In genomic region chr11:77875847-77876759, GRCm38 (mm10) we compare ENCODE assay signal across 9 mouse cellular contexts. TPM values are rescaled to one million over a fixed set of nuclear protein-coding genes. Genes with fewer than 3 reads are reported as not detected.
DNase-seq lines count a peak whose midpoint lies in the region; ATAC-seq and TF ChIP-seq lines count a peak whose summit lies in the region.
"Had no signal": no experiment of that assay in that cellular context is flagged by ENCODE, and none has a peak within 500 bp of the region (broad histone marks: within the 10 kb centered on the region; RNA-seq: fewer than 3 reads in every experiment).

No protein-coding gene starts in this region.

- 0 out of 2 replicates have a peak, but pooled peaks have one; percentile 4 for ATAC-seq in forebrain, postnatal 0 days
- no peak for ATAC-seq in erythroid progenitor cell, adult 5-6 weeks (replicated peaks; ENCODE audit: low FRiP score, poor library complexity, severe bottlenecking)

- no peak for TF ChIP-seq CTCF in forebrain, postnatal 0 days (IDR thresholded peaks at IDR 0.05; ENCODE audit: low read depth)

- H3K27me3 ChIP-seq in forebrain, postnatal 0 days (ENCODE audit: insufficient read depth, low read length) = no peaks in the 10 kb centered on the region
- peaks cover 69% of the 10 kb centered on the region for H3K27me3 ChIP-seq in midbrain, embryonic 10.5 days (ENCODE audit: low read depth, poor library complexity, severe bottlenecking)

- no peak overlapping the region for H3K4me2 ChIP-seq in forebrain, postnatal 0 days (ENCODE audit: low read depth)

- DNase-seq in gastrocnemius, adult 18-20 months (ENCODE audit: low spot score) = peak; percentile 50
- DNase-seq in gastrocnemius, postnatal 14 days = no peak
- peak; percentile 30 for DNase-seq in R1 (ENCODE audit: low read depth, low spot score)
- DNase-seq in forebrain, postnatal 0 days = no peak
- no peak for DNase-seq in midbrain, embryonic 10.5 days (ENCODE audit: low spot score)
- DNase-seq in MN1 (ENCODE audit: low spot score) = no peak
- DNase-seq in right cerebral cortex, postnatal 25 days = no peak

- H3K4me3 ChIP-seq in forebrain, postnatal 0 days (ENCODE audit: low read depth, low read length) = no peak overlapping the region
- peak overlapping the region; percentile 19; the same call in 1 of the 2 replicates for H3K4me3 ChIP-seq in midbrain, embryonic 10.5 days

- no peak overlapping the region for H3K9ac ChIP-seq in forebrain, postnatal 0 days

- H3K36me3 ChIP-seq in forebrain, postnatal 0 days (ENCODE audit: insufficient read depth) = no peaks in the 10 kb centered on the region
- no peaks in the 10 kb centered on the region for H3K36me3 ChIP-seq in midbrain, embryonic 10.5 days

- no peaks in the 10 kb centered on the region for H3K9me3 ChIP-seq in forebrain, postnatal 0 days (ENCODE audit: low read length)
- H3K9me3 ChIP-seq in midbrain, embryonic 10.5 days (replicated peaks) = no peaks in the 10 kb centered on the region

- peak overlapping the region; percentile 81 for H3K27ac ChIP-seq in forebrain, postnatal 0 days (ENCODE audit: low read depth, low read length)
- H3K27ac ChIP-seq in midbrain, embryonic 10.5 days (replicated peaks) = peak overlapping the region; percentile 78

- intact Hi-C loops in gastrocnemius, postnatal 14 days (cut with DNase I; ENCODE audit: low total_unique reads) = no loop called here

- H3K4me1 ChIP-seq in forebrain, postnatal 0 days (ENCODE audit: insufficient read depth) = peaks cover 48% of the 10 kb centered on the region
- H3K4me1 ChIP-seq in midbrain, embryonic 10.5 days = peaks cover 51% of the 10 kb centered on the region

- 30% methylated on average over 26 of the region's 26 CpGs for WGBS in forebrain, postnatal 0 days
- 62% methylated on average over 26 of the region's 26 CpGs for WGBS in midbrain, embryonic 10.5 days

RNA-seq across cellular contexts. Expression of gene Pipox, which starts 17.8 kb away (rescaled TPM):
- total RNA-seq in gastrocnemius, adult 18-20 months (2021) = not detected
- under 1 TPM in 1 of 2 experiments, not detected in 1; 0.94 TPM for total RNA-seq in gastrocnemius, postnatal 14 days (2021)
- 3.8 and 6.8 TPM in 2 replicates for total RNA-seq in forebrain, postnatal 0 days (2014; rRNA removed)
- 3.7 and 4.2 TPM in 2 replicates for polyA plus RNA-seq in forebrain, postnatal 0 days (2015; fragmentation: Nextera tagmentation; extraction: Ambion mirVana)
- polyA plus RNA-seq in midbrain, embryonic 10.5 days (2016; fragmentation: Nextera tagmentation; extraction: Ambion mirVana) = 9.0 and 16.5 TPM in 2 replicates
- total RNA-seq in erythroid progenitor cell, adult 5-6 weeks (2015; ENCODE audit: low replicate concordance) = not detected in 2 replicates
- total RNA-seq in erythroid progenitor cell, adult 5-6 weeks (2017; ENCODE audit: low replicate concordance) = not detected in 2 replicates
- polyA plus RNA-seq: C2C12 had no signal

RNA-seq across cellular contexts. Expression of gene Sez6, which starts 54.5 kb away (rescaled TPM):
- under 1 TPM; 0.12 to 0.16 TPM for total RNA-seq in gastrocnemius, adult 18-20 months (2021)
- total RNA-seq in gastrocnemius, postnatal 14 days (2021) = under 1 TPM; 0.51 to 0.82 TPM
- 150 and 194 TPM in 2 replicates for total RNA-seq in forebrain, postnatal 0 days (2014; rRNA removed)
- polyA plus RNA-seq in forebrain, postnatal 0 days (2015; fragmentation: Nextera tagmentation; extraction: Ambion mirVana) = 183 and 214 TPM in 2 replicates
- polyA plus RNA-seq in midbrain, embryonic 10.5 days (2016; fragmentation: Nextera tagmentation; extraction: Ambion mirVana) = 3.5 and 7.1 TPM in 2 replicates
- total RNA-seq in erythroid progenitor cell, adult 5-6 weeks (2015; ENCODE audit: low replicate concordance) = not detected in 2 replicates
- not detected in 2 replicates for total RNA-seq in erythroid progenitor cell, adult 5-6 weeks (2017; ENCODE audit: low replicate concordance)
- polyA plus RNA-seq: C2C12 had no signal

Comparison
In these comparisons a context has a peak if more than half of its experiments do, and no peak if none do; other contexts are left out.
1. DNase-seq: peak in gastrocnemius, adult 18-20 months (single experiment) and R1 (single experiment); none in gastrocnemius, postnatal 14 days (single experiment), forebrain, postnatal 0 days (single experiment), midbrain, embryonic 10.5 days (single experiment), MN1 (single experiment) and right cerebral cortex, postnatal 25 days (single experiment).
2. RNA of gene Sez6, which starts 54.5 kb away (total RNA-seq): 150 to 194 TPM in forebrain, postnatal 0 days; 0.51 to 0.82 TPM in gastrocnemius, postnatal 14 days, 0.12 to 0.16 TPM in gastrocnemius, adult 18-20 months and not detected in erythroid progenitor cell, adult 5-6 weeks; every median in the first group is over 10 times any median in the second.